Mouse (Mus musculus) embryonic fibroblast, embryonic 13.5 days (primary cell): ENCODE results near the gene Fbxo34.

ENCODE experiments used
- CTCF ChIP-seq: IDR thresholded peaks from 2 replicates; pipeline ENCODE4 v1.5.1; 2011; ENCODE audit warnings: mild to moderate bottlenecking, control low read depth, low read length, moderate library complexity, borderline replicate concordance; ENCODE audit not compliant: insufficient read depth
- POLR2A ChIP-seq: IDR thresholded peaks from 2 replicates; pipeline ENCODE4 v1.6.1; 2011; ENCODE audit warnings: low read depth, mild to moderate bottlenecking, control low read depth, low read length, moderate library complexity

GRCm38 (mm10) chr14:47418666-47418991 is 31.6 kb upstream of the Fbxo34 start:
- TF ChIP-seq CTCF, result no peak
- TF ChIP-seq POLR2A, result no peak
